Mouse (Mus musculus) layer of hippocampus, adult 9-11 months (tissue): ENCODE measurements at regions not wholly inside any gene's neighbourhood (a gene's known extent, or its start where the extent isn't known, plus 50 kb on each side); places are given as distances from the start of the nearest gene placed in this dataset.

Experiments used
- DNase-seq: peaks from one replicate; pipeline ENCODE4 v3.0.0; 2022

DNA sequence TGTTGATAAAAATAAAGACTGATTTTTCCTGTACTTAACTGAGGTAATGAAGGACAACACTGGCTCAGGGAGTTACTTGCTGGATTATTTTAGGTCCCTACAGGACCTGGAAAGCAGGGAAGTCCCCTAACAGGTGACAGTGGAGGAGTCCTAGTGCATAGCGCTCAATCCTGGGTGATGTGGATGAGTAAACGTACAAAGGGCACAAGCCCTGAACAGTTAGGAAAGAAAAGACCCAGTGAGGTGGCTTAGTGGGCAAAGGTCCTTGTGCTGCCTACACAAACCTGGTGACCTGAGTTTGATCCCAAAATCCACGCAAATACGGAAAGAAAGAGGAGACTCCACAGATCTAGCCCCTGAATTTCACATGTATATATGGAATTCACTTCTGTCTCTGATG, 99.1 kb downstream of the Hes1 start:
- no peak for DNase-seq

DNA sequence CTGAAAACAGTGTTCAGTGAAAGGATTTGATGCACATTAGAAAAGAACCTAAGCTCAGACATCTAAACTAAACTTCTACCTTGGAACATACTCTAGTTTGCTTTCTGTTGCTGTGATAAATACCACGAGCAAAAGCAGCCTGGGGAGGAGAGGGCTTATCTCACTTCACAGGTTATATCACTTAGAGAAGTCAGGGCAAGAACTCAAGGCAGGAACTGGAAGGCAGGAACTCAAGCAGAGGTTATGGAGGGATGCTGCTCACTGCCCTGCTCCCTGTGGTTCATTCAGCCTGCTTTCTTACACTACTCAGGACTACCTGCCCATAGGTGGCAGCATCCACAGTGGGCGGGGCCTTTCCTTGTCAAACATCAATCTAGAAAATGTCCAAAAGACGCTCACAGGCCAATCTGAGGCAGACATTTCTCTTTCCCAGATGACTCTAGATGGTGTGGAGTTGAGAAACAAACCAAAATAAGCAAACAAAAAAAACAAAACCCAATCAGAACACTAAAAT, 101.5 kb downstream of the Hes1 start:
- no peak for DNase-seq

GRCm38 (mm10) chr16:30171381-30172079, 95.8 kb downstream of the Cpn2 start:
- DNase-seq, result peak; percentile 38

DNA sequence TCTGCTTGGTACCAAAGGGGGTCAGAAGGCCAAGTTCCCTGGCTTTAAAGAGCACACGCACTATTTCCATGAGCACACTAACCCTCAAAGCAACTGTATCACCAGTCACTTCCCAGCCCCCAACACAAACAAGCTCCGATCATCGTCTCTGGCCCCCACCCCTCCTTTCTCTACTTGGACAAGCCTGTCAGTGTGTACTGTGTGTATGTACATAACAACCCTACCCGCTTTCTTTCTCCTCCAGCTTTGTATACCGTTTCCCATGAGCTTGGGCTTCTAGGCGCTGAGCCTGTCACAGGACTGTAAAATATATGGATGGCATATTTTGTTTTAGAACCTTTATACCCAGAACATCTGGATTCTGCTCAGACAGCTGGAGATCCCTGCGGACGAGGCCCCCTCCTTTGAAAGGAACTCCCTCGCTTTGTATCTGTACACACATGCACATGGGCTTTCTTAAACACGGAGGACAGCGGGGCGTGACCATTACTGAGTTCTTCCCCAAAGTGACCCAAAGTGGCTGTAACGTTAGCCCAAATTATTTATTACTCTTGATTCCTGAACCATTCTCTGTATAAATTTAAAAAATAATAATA, 95.1 kb downstream of the Cpn2 start:
- DNase-seq, result no peak

- peak; percentile 43 for DNase-seq
Measured at GRCm38 (mm10) chr16:30172798-30173202, 94.5 kb downstream of the Cpn2 start.

DNA sequence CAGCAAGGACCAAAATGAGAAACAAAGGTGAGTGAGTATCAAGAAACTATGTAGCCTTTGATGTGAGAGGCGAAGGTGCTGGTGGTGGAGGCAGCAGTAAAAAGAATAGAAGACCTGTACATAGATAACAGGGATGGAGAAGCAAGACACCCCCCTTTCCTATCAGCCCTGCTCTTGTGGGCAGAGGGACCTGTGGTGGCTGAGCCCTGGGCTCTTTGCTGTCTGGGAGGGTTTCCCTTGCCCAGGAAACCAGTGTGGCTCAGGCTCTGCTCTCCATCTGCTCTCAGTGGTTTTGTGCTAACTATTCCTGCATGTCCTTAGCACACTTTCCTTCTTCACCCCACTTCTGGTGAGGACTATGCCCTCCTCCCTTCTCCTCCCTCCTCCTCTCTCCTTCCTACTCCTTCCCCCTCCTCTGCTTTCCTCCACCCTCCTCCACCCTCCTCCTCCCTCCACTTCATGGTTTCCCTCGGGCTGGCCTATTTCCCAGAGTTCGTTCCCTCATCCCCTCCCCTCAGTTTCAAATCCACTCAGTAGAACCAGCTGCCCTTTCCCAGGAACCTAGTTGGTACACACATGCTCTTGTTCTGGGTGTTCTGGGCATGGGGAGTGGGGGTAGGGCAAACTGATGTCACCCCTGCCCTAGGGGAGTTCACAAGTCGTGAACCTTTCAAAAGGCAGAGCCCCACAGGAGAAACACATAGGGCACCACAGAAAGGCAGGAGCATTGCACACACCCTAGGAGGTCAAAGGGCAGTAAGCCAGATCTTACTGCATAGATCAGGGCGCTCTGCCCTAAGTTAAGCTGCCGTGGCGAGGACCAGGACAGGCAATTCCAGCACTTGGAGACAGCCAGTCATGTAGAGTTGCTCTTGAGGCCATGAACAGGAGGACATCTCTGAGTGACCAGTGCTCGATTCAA, 93.1 kb downstream of the Cpn2 start:
- DNase-seq, result no peak

- no peak for DNase-seq
Measured at GRCm38 (mm10) chr16:30176306-30176705, 91.0 kb downstream of the Cpn2 start.

DNA sequence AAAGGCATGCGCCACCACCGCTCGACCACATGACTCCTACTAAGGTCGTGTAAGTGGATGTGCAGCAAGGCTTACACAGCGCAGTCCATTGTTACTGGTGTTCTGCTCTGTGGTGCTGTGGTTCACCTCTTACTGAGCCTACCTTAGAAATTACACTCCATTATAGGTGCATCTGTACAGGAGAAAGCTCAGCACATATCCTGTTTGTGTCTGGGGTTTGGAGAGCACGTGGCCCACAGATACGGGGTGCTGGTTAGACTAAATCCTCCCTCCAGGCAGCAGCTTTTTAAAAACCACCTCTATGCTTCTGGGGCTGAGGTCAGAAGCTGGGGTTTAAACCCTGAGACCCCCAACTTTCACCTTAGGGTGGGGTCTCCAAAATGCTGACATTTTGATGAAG, 89.5 kb downstream of the Cpn2 start:
- no peak for DNase-seq

GRCm38 (mm10) chr16:30178596-30178995, 88.7 kb downstream of the Cpn2 start:
- no peak for DNase-seq

- no peak for DNase-seq
Measured at GRCm38 (mm10) chr16:30179504-30179976, 87.8 kb downstream of the Cpn2 start.

GRCm38 (mm10) chr16:30181116-30181515, 86.2 kb downstream of the Cpn2 start:
- no peak for DNase-seq

DNA sequence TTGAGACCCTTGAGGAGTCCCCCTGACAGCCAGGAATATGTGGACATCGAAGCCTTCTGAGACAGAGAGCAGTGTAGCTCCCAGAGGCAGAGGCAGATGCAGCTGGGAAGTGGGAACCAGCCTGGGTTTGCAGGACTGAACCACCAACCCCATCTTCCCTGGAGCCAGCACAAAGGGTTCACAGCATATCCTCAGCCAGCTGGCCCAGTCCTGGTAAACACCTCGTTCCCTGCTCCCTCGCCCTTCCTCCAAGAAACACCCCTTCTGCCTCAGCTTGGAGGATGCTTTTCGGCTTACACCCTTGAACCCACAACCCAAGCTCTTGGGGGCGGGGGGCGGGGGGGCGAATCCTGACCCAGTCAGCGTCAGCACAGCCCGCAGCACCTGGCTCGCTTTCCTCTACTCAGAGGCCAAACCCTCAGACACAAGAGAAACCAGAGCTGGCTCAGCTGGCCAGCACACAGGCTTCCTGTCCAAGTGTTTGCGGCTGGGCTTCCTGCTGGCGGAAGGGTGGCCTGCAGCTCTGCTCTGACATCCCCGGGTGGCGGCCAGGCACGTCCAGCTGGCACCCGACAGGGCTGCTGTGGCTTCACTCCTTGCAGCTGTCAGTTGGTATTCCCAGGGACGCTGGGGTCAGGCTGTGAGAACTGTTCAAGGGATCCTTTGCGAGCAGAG, 82.6 kb downstream of the Cpn2 start:
- peak; percentile 83 for DNase-seq

GRCm38 (mm10) chr16:30185707-30186106, 81.6 kb downstream of the Cpn2 start:
- no peak for DNase-seq

GRCm38 (mm10) chr16:30186201-30186700, 81.0 kb downstream of the Cpn2 start:
- DNase-seq, result no peak

DNA sequence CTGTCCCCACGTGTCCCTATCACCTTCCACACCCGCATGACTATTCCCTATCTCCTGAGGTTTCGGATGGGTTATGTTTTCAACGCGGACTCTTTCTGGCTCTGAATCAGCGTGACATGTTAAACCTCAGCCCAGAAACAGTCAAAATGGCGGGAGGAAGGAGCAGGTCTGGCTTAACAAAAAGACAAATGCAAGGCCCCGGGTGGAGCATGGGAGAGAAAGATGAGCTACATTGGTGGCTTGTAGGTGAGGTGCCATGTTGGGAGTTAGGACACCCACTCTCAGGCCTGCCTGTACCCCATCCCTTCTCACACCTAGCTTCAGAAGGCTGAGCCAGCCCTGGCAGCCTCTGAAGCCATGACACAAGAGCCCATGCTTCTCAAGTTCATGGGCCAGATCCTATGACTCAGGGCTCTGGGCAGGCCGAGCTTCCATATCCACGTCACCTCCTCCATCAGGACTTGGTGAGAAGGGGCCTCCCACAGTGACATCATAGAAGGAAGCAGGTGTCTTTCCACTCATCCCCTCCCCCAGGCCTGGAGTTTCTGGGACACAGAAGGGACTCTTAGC, 80.5 kb downstream of the Cpn2 start:
- DNase-seq, result no peak

DNA sequence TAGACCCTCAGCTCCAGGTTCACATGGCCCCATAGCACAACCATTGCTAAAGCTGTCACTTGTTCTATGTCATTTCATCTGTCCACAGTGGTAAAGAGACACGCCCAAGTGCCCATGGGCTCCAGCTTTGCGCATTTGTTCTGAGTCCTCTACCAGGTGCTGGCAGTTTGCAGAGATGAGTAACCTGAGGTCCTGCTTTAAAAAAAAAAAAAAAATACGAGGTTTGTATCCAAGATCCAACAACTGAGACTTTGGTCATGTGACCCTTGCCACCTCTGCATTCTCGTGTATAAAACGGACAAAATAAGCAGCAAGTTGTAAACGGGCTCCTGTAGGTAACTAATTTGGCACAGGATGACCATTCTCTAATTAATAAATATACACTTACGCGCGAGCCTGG, 79.9 kb downstream of the Cpn2 start:
- DNase-seq, result no peak

DNA sequence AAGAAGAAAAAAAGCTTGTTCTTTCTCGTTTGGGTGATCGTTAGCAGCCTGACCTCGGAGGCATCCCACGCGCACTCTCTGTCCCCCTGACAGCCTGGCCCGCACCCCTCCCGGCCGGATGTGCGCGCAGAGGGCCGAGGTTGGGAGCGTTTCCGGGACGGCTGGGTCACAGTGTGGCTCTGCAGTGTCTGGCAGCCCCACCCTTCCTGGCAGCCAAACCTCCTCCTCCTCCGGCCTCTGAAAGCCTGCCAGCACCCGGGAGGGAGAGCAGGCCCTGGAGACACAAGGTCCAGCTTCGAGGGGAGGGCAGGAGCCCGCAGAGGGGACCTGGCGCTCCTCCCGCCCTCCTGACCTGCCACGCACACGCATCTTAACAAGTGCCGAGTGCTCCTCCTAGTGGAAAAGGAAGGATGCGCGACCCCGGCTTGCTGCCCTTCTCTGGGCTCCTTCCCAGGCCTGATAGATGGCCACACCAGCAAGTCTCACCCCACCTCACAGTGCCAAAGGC, 79.3 kb downstream of the Cpn2 start:
- peak; percentile 95 for DNase-seq

- DNase-seq, result peak; percentile 79
Measured at GRCm38 (mm10) chr16:30188769-30189430, 78.4 kb downstream of the Cpn2 start.

DNA sequence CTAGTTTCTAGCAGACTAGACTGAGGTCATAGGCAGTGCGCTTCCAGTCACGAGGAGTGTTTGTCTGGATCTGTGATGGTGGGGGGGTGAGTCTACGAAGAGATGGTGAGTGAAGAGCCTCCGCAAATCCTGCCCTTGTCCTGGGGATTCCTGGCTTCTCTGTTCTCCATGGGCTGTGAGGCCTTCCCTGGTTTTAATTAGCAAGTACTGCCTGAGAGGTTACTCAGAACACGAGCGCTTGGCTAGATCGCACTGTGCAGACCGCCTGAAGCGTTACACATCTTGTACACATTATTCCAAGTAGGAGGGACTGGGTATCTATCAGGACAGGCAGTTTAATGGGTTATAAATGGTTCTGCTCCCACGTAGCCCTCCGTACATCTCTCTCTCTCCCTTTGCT, 76.9 kb downstream of the Cpn2 start:
- DNase-seq, result no peak

GRCm38 (mm10) chr16:30190935-30191514, 76.3 kb downstream of the Cpn2 start:
- DNase-seq, result no peak
